Mouse (Mus musculus) natural killer cell, adult 2 months (primary cell): ENCODE results near the gene Amh.
A peak's percentile ranks its signal among the peaks of the same experiment; 100 is the strongest.
"Not testable (repeated sequence)": the region's sequence is repeated elsewhere in the genome, so short reads cannot be mapped to it uniquely, and the experiment has no call there.

Experiments used
- DNase-seq, 2 experiments: peaks; one replicate each; pipeline ENCODE4 v3.0.0; 2022; ENCODE audit warnings: low spot score in 2 of 2

Amh gene

DNA sequence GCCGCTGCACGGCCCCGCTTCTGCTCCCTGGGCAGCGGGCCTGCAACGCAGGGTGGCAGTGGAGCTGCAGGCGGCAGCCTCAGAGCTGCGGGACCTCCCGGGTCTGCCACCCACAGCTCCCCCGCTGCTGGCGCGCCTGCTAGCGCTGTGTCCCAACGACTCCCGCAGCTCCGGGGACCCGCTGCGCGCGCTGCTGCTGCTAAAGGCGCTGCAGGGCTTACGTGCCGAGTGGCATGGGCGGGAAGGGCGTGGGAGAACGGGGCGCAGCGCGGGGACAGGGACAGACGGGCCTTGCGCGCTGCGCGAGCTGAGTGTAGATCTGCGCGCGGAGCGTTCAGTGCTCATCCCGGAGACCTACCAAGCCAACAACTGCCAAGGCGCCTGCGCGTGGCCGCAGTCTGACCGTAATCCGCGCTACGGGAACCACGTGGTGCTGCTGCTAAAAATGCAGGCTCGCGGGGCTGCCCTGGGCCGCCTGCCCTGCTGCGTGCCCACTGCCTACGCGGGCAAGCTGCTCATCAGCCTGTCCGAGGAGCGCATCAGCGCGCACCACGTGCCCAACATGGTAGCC lies 2.1 kb downstream of the Amh start:
- peak; percentile 37 to 43 for DNase-seq

DNA sequence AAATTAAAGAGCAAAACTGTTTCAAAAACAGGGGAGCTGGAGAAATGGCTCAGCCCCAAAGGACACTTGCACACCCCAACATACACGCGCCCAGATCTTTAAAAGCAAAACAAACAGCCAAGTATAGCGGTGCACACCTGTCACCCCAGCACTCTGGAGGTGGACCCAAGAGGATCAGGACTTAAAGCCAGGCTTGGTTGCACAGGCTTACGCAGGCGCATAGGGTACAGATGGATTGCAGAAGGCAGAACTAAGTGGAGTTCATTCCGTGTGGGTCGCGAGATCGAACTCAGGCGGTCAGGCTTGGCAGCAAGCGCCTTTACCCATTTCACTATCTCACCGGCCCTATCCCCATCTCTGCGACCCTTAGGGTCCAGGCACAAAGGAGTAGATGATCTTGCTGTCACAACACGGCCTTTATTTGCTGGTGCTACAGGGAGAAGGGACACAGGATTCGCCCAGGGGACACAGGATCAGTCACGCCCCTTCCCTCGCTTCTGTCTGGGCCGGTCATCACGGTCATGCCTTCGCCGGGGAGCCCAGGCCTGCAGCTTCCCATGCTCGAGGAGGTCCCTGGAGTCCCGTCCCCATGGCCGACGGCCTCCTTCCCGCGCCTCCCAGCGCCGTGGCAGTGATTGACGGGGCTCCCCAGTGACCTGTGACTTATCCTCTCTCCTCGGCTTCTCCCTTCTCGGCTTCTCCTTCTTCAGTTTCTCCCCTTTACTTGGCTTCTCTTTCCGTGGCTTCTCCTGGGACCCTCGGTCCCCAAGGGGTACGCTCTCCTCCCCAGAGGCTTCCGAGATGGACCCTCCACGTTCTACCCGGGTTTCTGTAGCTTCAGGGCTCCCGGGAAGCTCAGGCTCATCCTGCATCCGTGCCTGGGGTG lies 3.3 kb downstream of the Amh start:
- no peak for DNase-seq

DNA sequence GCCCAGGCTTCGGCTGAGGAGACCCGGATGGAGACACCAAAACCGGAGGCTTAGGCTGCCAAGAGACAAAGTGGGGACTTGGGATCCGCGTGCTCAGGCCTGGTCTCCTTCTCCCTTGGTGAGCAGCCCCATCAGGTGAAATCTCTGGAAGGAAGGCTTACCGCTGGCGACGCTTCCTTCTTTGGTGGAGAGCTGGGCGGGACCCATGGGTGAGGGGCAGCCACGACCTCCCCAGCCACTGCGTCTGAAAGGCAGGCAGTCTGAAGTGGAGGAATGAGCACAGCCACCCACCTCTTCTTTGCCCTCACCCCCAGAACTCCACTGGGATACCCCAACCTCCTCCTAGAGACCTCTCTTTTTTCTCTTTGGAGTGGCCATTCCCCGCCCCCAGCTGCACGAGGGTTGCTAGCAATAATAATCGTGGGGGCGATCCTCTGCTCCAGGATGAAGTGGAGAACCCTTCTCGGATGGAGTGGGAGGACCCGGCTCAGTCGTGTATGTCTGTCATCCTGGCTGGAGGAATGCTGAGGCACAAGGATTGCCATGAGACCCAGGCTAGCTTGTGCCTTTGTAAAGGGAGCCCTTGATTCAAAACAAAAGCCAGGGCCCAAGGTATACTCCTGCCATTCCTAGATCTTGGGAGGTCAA lies 4.1 kb downstream of the Amh start:
- no peak for DNase-seq

DNA sequence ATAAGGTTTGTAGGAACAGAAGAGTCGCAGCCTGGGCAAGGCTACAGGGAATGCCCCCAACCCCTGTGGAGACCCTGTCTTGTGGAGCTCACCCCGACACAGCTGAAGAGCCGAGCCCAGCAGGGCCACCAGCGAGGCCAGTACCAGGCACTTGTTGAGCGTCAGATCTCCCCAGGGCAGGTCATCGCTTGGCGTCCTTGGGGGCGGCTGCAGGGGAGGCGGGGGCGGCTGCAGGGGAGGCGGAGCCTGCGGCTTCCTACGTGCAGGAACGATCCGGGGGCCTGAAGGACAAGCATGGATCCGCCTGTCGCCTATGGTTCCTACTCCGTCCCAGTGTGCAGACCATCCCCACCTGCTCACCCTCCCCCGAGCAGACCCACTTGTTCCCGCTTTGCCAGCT lies 5.0 kb downstream of the Amh start:
- no peak for DNase-seq

DNA sequence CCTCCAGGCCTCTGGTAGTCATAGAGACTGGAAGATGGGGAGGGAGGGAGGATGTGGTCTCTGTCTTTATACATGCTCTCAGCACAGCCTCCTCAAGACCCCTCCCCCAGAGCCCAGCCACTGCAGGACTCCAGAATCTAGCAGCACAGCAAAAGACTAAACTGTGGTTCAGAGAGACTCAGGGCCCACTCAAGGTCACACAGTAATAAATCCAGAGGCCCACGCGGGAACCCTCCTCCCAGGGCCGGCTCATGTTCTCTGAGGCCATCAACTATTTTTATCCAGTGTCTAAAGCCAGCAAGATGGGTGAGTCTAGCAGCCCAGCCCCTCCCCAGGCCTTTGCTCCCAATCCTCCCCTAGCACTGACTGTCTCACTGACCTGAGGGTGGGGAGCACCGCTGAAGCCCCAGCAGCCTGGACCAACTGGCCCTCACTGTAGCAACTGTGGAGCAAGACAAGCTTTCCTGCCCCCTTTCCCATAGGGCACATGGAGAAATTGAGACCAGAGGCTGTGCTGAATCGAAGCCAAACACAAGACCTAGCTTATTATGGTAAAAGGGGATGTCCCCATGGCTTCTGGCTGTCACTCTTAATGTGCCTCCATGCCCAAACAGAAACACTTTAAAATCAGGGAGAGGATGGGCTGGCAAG lies 7.5 kb downstream of the Amh start:
- DNase-seq: no peak

DNA sequence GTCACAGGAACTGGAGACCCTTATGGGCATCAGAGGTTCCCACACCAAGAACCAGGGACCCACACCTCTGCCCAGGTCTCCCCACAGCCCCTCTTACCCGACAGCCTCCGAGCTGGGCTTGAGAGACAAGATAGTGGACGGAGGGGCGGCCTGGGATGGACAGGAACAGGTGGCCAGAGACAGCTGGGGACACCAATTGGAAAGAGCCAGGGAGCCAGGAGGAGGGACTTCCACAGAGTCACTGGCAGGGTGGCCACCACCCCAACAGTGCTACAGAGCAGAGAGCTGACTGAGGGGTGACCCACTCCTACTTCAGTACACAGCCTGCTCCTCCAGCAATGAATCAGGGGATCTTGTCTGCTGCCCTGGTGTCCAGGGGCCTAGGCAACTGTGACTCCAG lies 8.3 kb downstream of the Amh start, which contains the start of gene Jsrp1:
TSS of gene Jsrp1 (minus strand) at position 133 of the 400 bp plus-strand sequence.
- DNase-seq: no peak

DNA sequence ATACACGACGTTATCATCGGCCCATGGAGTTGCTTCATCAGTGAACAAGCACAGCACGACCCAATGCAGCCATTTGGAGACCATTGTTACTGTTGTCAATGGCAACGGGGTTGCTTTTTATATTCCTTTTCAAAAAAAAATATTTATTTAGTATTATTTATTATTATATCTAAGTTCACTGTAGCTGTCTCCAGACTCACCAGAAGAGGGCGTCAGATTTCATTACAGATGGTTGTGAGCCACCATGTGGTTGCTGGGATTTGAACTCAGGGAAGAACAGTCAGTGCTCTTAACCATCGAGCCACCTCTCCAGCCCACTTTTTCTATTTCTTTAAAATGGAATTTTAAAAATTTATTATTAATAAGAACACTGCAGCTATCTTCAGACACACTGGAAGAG lies 9.8 kb downstream of the Amh start:
- no peak for DNase-seq

DNA sequence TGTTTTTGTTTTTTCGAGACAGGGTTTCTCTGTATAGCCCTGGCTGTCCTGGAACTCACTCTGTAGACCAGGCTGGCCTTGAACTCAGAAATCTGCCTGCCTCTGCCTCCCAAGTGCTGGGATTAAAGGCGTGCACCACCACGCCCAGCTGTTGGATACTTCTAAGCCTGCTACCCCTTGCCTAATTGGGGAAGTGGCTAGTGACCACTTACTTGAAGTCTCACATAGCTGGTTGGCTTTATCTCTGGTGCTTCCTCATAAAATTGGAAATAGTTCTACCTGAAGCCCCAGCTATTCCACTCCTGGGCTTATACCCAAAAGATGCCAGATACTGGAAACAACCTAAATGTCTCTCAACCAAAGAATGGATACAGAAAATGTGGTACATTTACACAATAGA lies 11.3 kb downstream of the Amh start:
- DNase-seq: not testable (repeated sequence)

DNA sequence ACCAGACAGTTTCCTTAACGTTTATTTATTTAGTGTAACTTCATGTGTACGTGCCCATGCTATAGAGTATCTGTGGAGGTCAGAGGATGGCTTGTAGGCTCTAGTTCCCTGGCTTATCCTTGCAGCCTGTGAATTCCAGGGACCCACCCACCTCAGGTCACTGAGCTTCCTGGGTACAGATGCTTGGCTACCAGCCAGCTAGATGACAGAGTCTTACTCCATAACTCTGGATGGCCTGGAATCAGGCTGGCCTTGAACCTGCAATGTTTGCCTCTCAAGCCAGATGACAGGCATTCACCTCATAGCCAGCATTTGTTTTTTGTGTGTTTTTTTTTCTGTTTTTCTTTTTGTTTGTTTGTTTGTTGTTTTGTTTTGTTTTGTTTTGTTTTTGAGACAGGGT lies 12.1 kb downstream of the Amh start:
- no peak for DNase-seq

DNA sequence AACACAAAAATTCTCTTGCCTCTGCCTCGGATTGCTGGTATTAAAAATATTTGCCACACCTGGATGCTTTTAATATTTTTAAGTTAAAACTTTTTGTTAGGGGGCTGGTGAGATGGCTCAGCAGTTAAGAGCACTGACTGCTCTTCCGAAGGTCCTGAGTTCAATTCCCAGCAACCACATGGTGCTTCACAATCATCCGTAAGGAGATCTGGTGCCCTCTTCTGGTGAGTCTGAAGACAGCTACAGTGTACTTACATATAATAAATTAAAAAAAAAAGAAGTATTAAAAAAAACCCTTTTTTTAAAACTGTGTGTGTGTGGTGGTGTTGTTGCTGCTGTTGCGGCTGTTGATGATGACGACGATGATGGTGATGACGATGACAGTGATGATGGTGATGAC lies 12.9 kb downstream of the Amh start:
- not testable (repeated sequence) for DNase-seq

DNA sequence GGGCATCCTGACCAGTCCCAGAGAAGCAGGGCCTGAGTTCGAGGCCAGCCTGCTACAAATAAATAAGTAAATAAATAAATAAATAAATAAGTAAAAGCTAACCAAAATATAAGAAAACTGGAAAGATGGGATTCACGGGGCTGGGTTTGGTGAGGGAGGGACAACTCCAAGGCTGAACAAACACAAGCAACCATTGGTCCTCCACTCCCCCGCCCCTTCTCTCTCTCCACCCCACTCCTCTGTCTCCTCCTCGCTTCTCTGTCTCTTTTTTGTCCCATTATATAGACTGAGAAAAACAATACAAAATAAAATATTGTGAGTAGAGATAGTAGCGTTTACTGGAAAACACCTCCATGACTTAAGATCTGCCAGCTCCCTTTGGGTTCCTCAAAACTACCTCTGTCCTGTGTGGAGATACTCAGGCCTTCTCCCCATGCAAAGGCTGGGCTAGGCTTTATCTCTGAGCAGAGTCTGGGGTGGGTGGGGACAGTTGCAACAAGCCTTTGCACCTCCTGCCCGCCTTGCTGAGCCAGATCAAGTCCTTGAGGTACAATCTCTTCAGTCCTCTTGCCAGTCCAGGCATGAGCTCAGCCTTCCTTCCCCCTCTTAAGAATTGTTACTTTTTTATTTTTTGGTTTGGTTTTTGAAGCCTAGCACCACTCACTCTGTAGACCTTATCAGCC lies 13.7 kb downstream of the Amh start:
- no peak for DNase-seq

DNA sequence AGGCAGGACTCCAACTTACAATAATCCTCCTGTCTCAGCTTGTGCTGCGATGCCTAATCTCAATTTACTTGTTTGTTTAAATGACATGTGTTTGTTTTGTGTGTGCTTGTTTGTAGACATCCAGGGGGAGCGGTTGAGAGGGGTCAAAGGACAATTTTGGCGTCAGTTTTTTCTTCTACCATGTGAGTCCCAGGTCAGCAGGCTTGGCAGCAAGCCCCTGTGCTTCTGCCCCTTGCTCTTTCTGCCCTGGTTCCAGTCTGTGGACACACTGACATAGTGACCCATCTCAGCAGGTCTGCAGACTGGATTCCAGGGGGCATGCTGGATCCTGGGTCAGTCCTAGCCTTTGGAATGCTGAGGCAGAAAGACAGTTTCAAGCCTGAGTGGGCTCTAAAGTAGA lies 14.4 kb downstream of the Amh start:
- DNase-seq: no peak

DNA sequence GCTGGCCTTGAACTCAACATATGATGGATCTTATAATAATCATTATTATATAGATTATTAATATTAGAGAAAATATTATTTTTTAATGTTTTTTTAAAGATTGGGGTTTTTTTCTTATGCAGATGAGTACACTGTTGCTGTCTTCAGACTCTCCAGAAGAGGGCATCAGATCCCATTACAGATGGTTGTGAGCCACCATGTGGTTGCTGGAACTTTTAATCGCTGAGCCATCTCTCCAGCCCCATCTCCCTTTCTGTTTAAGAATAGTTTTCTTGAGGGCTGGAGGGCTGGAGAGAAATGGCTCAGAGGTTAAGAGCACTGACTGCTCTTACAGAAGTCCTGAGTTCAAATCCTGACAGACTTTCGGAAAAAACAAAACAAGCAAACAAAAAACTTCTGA lies 16.9 kb downstream of the Amh start:
- peak in 1 of 2 experiments; percentile 49 for DNase-seq

DNA sequence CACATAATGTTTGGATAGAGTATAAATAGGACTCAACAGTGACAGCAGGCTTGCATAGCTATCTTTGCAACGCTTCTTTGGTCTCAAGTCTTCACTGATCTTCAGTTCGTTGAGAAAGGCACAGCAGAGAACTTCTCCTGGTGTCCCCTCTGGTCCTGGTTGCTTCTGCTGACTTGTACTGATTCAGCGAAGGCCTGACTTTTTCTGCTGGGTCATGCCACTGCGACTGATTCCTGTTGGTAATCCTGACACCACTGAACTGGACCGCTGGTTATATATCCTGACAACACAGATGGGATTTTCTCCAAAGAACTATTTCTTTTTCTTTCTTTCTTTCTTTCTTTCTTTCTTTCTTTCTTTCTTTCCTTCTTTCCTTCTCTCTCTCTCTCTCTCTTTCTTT lies 17.5 kb downstream of the Amh start:
- no peak for DNase-seq

DNA sequence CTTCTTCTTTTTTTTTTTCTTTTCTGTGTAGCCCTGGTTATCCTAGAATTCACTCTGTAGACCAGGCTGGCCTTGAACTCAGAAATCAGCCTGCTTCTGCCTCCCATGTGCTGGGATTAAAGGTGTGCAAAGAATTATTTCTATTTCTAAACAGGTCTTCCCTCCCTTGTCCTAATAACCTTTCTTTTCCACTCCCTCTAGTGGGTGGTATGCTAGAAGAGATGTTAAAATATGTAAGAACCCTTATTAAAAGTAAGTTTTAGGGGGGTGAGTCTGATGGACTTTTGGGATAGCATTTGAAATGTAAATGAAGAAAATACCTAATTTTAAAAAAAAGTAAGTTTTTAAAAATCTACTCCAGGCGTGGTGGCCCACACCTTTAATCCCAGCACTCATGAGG lies 18.3 kb downstream of the Amh start:
- no peak for DNase-seq

DNA sequence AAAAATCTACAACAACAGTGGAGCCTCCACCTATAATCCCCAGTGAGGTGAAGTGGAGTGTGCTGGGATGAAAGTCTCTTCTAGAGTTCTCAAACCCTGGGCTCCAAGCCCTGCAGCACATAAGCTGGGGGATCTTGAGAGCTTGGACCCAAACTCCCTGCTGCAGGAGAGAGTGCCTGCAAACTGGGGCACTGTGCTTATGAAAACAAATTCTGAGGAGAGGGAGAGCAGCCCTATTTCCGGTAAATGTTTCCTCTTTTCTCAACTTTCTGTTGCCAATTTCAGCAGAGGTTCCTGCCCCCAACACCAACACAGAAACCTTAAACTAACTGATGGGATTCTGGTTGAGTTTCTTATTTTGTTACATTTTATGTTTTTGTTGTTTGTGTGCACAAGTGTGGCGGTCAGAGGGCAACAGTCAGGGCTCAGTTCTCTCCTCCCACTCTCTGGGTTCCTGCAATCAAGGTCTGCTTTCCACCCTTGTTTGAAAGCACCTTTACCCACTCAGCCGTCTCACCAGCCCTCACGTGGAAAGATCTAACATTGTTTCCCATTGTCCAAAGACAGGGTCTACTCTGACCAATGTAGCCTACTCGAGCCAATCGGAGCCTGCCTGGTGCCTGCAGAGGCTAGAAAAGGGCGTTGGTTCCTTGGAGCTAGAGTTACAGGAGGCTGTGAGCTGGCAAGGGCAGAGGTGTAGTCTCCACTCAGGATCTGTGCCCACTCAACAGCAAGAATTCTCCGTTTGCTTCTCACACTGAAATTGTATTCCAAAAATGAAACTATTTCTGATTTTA lies 19.0 kb downstream of the Amh start:
- DNase-seq: no peak

DNA sequence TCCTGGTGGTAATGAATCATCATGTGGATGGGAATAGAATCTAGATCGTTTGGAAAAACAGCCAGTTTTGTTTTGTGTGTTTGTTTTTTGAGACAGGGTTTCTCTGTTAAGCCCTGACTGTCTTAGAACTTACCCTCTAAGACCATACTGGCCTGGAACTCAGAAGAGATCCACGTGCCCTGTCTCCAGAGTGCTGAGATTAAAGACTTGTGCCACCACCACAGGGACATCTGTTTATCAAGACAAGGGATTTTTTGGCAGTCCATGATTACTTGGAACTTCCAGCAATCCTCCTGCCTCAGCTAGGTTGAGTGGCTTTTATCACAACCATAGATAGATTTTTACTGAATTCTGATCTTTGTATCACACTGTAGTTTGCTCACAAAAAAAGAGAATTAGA lies 19.8 kb downstream of the Amh start:
- DNase-seq: no peak

DNA sequence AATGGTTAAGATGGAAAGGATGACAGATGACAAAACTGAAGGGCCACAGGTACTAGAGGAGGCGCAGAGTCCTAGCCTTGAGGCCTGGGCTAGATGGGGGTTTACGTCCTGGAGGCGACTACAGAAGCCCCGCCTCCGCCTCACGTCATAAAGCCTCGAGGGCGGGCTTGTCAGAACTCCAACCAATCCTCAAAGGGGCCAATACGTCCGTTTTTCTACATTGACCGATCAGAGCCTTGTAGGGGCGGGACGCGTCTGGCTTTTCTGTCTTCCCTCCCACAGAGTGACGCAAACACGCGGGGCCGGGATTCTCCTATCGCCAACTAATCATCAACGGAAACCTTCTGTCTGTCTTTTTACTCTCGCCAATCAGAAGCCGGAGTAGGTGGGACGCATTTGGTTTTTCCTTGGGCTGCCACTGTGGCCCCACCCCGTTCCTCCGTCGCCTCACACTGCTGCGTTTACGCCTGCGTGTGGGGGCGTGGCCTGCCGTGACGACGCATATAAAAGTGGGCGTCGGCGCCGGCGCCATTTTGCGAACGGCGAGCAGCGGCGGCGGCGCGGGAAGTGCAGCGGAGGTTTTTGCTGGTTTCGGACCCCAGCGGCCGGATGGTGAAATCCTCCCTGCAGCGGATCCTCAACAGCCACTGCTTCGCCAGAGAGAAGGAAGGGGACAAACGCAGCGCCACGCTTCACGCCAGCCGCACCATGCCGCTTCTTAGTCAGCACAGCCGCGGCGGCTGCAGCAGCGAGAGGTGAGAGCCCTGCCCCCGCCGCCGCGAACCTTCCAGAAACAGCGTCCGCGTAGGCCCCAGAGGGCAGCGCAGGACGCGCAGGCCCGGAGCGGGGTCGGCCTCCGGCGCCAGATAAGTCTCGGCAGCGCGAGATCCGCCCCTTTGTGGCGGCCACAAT lies 21.4 kb downstream of the Amh start, which contains the start of gene Oaz1:
TSS of gene Oaz1 (plus strand) at position 506 of the 912 bp plus-strand sequence.
- peak; percentile 99 for DNase-seq

DNA sequence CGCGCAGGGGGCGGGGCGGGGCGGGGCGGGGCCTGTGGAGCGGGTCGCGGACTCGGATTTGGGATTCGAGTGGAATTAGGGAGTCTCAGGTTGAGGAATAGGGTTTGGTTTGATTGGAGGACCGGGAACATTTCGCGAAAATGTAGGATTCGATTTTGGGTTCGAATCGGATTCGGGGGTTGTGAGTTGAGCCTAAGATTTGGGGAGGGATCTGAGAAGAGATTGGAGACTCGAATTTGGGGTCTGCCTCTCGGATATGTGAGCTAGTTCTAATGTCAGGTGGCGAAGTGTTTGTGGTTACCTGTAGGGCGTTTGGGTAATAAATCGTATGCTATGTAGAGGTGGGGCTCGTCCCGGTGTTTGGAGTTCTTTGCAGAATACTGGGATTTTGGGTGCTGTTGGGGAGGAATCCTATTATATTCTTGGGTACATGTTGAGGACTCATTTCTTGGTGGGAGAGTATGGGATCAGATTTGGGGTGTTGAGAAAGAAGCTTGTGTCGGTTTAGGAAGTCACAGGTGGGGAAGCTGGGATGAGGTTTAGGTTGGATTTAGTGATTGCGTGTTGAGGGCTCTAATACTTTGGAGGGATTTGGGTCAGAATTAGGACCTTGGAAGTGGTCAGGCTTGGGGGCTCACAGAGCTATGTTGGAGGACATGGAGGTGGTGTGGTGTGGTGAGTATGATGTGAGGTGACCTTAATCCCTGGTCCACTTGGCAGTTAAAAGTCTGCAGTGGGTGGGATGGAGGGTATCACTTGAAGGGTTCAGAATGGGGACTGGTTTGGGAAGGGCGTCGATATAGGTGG lies 22.2 kb downstream of the Amh start:
- DNase-seq: no peak
